Mouse (Mus musculus) thymus, adult 2 months (tissue): ENCODE data around the gene Acmsd. TPM values are rescaled to one million over a fixed set of nuclear protein-coding genes. Genes with fewer than 3 reads are reported as not detected.

Experiments used
- DNase-seq: peaks from one replicate; pipeline ENCODE4 v3.0.0; 2021
- H3K27ac ChIP-seq: fragments of 200-500 bp; 2 replicates; pipeline ENCODE4 v1.5.1; 2012; ENCODE audit warnings: low read length, control low read depth; ENCODE audit not compliant: control insufficient read depth, insufficient read depth
- H3K27me3 ChIP-seq: fragments of 200-500 bp; 2 replicates; pipeline ENCODE4 v1.6.1; 2012; ENCODE audit warnings: mild to moderate bottlenecking, low read length, moderate library complexity, mixed read lengths; ENCODE audit not compliant: control insufficient read depth, insufficient read depth
- H3K36me3 ChIP-seq: fragments of 200-500 bp; 2 replicates; pipeline ENCODE4 v1.6.1; 2012; ENCODE audit warnings: mild to moderate bottlenecking, low read length, moderate library complexity; ENCODE audit not compliant: control insufficient read depth, insufficient read depth
- H3K4me1 ChIP-seq: fragments of 200-500 bp; replicated peaks from 2 replicates; pipeline ENCODE4 v1.6.1; 2012; ENCODE audit warnings: low read length; ENCODE audit not compliant: control insufficient read depth, insufficient read depth
- H3K4me3 ChIP-seq: fragments of 200-500 bp; 2 replicates; pipeline ENCODE4 v1.5.1; 2012; ENCODE audit warnings: mild to moderate bottlenecking, low read length, control low read depth, moderate library complexity; ENCODE audit not compliant: control insufficient read depth, insufficient read depth
- CTCF ChIP-seq: fragments of 200-500 bp; IDR thresholded peaks from 2 replicates; pipeline ENCODE4 v1.5.1; 2012; ENCODE audit warnings: mild to moderate bottlenecking, control low read depth, low read length, moderate library complexity, borderline replicate concordance; ENCODE audit not compliant: control insufficient read depth, poor library complexity, insufficient read depth; ENCODE audit errors: extremely low read depth
- POLR2A ChIP-seq: fragments of 200-500 bp; IDR thresholded peaks from 2 replicates; pipeline ENCODE4 v1.6.1; 2012; ENCODE audit warnings: mild to moderate bottlenecking, low read length, control low read depth, moderate library complexity; ENCODE audit not compliant: control insufficient read depth, poor library complexity, insufficient read depth; ENCODE audit errors: extremely low read depth
- WGBS: fragments of 180-500 bp; shearing (Covaris S2); methylation state at CpG from one replicate; pipeline ENCODE4 v1.1.7; 2018; 5-methylcytosine and 5-hydroxymethylcytosine counted together
- polyA plus RNA-seq: library from polyadenylated mRNA; depleted of rRNA; stranded (reverse); fragments of >200 nt; gene quantifications from 2 replicates; pipeline ENCODE4 v1.2.3, GENCODE M21; 2012

The Acmsd gene
- polyA plus RNA-seq, 1 experiment = 0.03 TPM

- no peaks in the 10 kb centered on the region for H3K27me3 ChIP-seq
- H3K36me3 ChIP-seq = no peaks in the 10 kb centered on the region
- no peak overlapping the region for H3K27ac ChIP-seq
- 90% methylated on average over 1 of the region's 1 CpGs for WGBS
- H3K4me3 ChIP-seq = no peak overlapping the region
- TF ChIP-seq POLR2A (no peak), CTCF (no peak)
- no peak for DNase-seq
- no peaks in the 10 kb centered on the region for H3K4me1 ChIP-seq
These were observed 10.9 kb upstream of the Acmsd start for GRCm38 (mm10) chr1:127718290-127718689.

GRCm38 (mm10) chr1:127723596-127723995, 5.6 kb upstream of the Acmsd start:
- WGBS = 66% methylated on average over 2 of the region's 2 CpGs
- no peak overlapping the region for H3K27ac ChIP-seq
- no peaks in the 10 kb centered on the region for H3K4me1 ChIP-seq
- TF ChIP-seq CTCF (no peak), POLR2A (no peak)
- DNase-seq = no peak
- no peak overlapping the region for H3K4me3 ChIP-seq
- H3K27me3 ChIP-seq = no peaks in the 10 kb centered on the region
- H3K36me3 ChIP-seq = no peaks in the 10 kb centered on the region

GRCm38 (mm10) chr1:127731086-127731485, 1.9 kb downstream of the Acmsd start:
- Histone ChIP-seq H3K4me3 (no peak overlapping the region), H3K27ac (no peak overlapping the region), H3K27me3 (no peaks in the 10 kb centered on the region), H3K36me3 (no peaks in the 10 kb centered on the region), H3K4me1 (no peaks in the 10 kb centered on the region)
- no peak for DNase-seq
- 70% methylated on average over 3 of the region's 3 CpGs for WGBS
- TF ChIP-seq CTCF (no peak), POLR2A (no peak)

DNA sequence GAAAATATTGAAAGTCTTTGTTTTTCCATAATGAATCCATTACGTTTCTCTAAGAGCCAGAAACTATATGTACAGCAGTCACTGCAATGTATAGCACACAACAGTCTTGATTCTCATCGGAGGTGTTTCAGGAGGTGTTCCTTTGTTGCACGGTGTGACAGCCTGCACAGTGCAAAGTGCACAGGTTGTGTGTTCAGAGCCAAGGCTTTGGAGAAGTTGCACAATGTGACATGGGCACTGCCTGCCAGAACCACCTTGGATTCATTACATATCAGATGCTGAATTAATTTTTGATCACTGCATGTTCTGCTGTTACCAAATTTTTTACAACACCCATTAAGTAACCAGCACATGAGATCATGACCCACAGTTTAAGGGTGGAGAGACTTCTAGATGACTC, 3.2 kb downstream of the Acmsd start:
- Histone ChIP-seq H3K4me3 (no peak overlapping the region), H3K27me3 (no peaks in the 10 kb centered on the region), H3K27ac (no peak overlapping the region), H3K4me1 (no peaks in the 10 kb centered on the region), H3K36me3 (no peaks in the 10 kb centered on the region)
- WGBS = 94% methylated on average over 3 of the region's 3 CpGs
- no peak for TF ChIP-seq CTCF
- TF ChIP-seq POLR2A = no peak
- DNase-seq = no peak

DNA sequence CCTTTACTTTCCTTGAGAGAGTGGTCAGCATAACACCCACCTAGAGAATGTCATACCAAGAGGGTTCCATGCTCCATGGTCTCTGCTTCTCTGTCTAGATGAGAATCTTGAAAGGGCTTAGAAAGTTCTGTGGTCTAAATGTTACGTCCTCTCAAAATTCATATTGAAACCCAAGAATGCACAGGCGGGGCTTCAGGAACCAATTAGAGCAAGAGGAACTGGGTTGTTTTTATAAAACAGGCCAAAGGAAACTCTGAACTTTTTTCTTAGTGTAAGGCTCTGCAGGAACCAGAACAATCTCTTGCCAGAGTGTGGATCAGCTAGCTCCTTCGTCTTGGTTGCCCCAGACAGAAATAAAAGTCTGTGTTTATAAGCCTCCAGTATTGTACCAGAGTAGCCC, 3.6 kb downstream of the Acmsd start:
- WGBS = 58% methylated on average over 3 of the region's 3 CpGs
- TF ChIP-seq POLR2A (no peak), CTCF (no peak)
- no peaks in the 10 kb centered on the region for H3K36me3 ChIP-seq
- H3K27me3 ChIP-seq = no peaks in the 10 kb centered on the region
- no peak for DNase-seq
- no peak overlapping the region for H3K4me3 ChIP-seq
- no peaks in the 10 kb centered on the region for H3K4me1 ChIP-seq
- no peak overlapping the region for H3K27ac ChIP-seq

DNA sequence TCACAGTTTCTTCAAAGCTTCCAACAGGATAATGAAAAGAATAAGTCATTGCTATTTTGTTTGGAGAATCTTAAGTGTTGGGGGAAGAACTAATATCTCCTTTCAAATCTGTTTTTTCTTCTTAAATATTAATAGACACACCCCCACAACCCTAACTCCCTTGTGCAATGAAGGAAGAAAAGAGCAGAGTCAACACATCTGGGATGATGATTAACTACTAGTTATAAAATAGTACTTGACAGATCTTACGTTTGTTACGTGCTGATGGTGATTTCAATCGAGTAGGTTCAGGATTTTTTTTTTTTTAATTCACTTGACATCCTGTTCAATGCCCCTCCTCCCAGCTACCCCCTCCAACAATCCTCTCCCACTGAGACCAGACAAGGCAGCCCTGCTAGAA, 6.1 kb downstream of the Acmsd start:
- Histone ChIP-seq H3K4me3 (no peak overlapping the region), H3K36me3 (no peaks in the 10 kb centered on the region), H3K27ac (no peak overlapping the region), H3K4me1 (no peaks in the 10 kb centered on the region), H3K27me3 (no peaks in the 10 kb centered on the region)
- no peak for DNase-seq
- WGBS = 83% methylated on average over 3 of the region's 3 CpGs
- TF ChIP-seq CTCF (no peak), POLR2A (no peak)

- Histone ChIP-seq H3K27ac (no peak overlapping the region), H3K27me3 (no peaks in the 10 kb centered on the region), H3K4me1 (no peaks in the 10 kb centered on the region), H3K4me3 (no peak overlapping the region), H3K36me3 (no peaks in the 10 kb centered on the region)
- no peak for DNase-seq
- no peak for TF ChIP-seq CTCF
- TF ChIP-seq POLR2A = no peak
- 94% methylated on average over 11 of the region's 11 CpGs for WGBS
These were observed 21.3 kb downstream of the Acmsd start for GRCm38 (mm10) chr1:127750401-127751102.
